Comparison of ENCODE assay signal across 8 mouse cellular contexts in genomic region chr4:117270278-117270677, GRCm38 (mm10). TPM values are rescaled to one million over a fixed set of nuclear protein-coding genes. Genes with fewer than 3 reads are reported as not detected.
DNase-seq lines count a peak whose midpoint lies in the region; ATAC-seq lines count a peak whose summit lies in the region.

No protein-coding gene starts in this region.

- peak; percentile 90 for DNase-seq in R1 (ENCODE audit: low read depth, low spot score)
- peak; percentile 90 to 91 for DNase-seq in cerebellum, postnatal 10 days
- DNase-seq in frontal cortex, postnatal 14 days (ENCODE audit: low spot score in 2 of 2) = peak; percentile 61 to 76
- peak; percentile 76 to 78 for DNase-seq in left cerebral cortex, postnatal 25 days (ENCODE audit: low spot score in 2 of 2)
- peak; percentile 85 for DNase-seq in mesoderm, embryonic 11.5 days (ENCODE audit: low read depth, low spot score)
- peak; percentile 63 for DNase-seq in right cerebral cortex, postnatal 25 days
- DNase-seq in yolk sac, embryonic 10.5 days (ENCODE audit: low spot score) = peak; percentile 60

- intact Hi-C loops in left cerebral cortex, postnatal 25 days (cut with DNase I) = loop anchor here (5.0 to 10.0 kb wide), 3 partner anchors 77 to 405 kb away; no protein-coding TSS in a partner anchor

- ATAC-seq in inflammation-experienced regulatory T-cells, adult 6 months = peak; percentile 81

RNA-seq across cellular contexts. Expression of gene Armh1, which starts 18.4 kb away (rescaled TPM):
- not detected for polyA plus RNA-seq in inflammation-experienced regulatory T-cells, adult 6 months (2017; shearing (Covaris generic))
- total RNA-seq in left cerebral cortex, postnatal 25 days (2021) = under 1 TPM in 1 of 2 experiments, not detected in 1; 0.55 TPM

RNA-seq across cellular contexts. Expression of gene Tmem53, which starts 18.5 kb away (rescaled TPM):
- polyA plus RNA-seq in inflammation-experienced regulatory T-cells, adult 6 months (2017; shearing (Covaris generic)) = under 1 TPM in 2 of 3 experiments, not detected in 1; 0.40 to 0.98 TPM
- 1 to 10 TPM; 2.4 to 5.2 TPM for total RNA-seq in left cerebral cortex, postnatal 25 days (2021)

Comparison
In these comparisons a context has a peak if more than half of its experiments do, and no peak if none do; other contexts are left out.
1. Peak in every context shown above with its lines: DNase-seq and ATAC-seq.